8 mouse cellular contexts compared by ENCODE assay signal in genomic region chr6:13069302-13070146, GRCm38 (mm10). TPM values are rescaled to one million over a fixed set of nuclear protein-coding genes. Genes with fewer than 3 reads are reported as not detected.
DNase-seq lines count a peak whose midpoint lies in the region; ATAC-seq lines count a peak whose summit lies in the region.

TSS of gene Tmem106b (plus strand) at chr6:13069759.

- ATAC-seq in heart, embryonic 13.5 days (ENCODE audit: extremely low read depth, insufficient number of reproducible peaks, low FRiP score, low TSS enrichment), result peak; percentile 98
- peak; percentile 99 for ATAC-seq in liver, embryonic 12.5 days
- ATAC-seq in stomach, embryonic 15.5 days (ENCODE audit: insufficient read depth, low FRiP score, low read depth), result peak; percentile 99

- H3K27me3 ChIP-seq in heart, embryonic 13.5 days (replicated peaks), result no peaks in the 10 kb centered on the region
- H3K27me3 ChIP-seq in liver, embryonic 12.5 days (replicated peaks), result no peaks in the 10 kb centered on the region
- no peaks in the 10 kb centered on the region for H3K27me3 ChIP-seq in stomach, embryonic 15.5 days (replicated peaks)

- peak within 1 kb of the TSS; percentile 98 for H3K9ac ChIP-seq in heart, embryonic 13.5 days
- peak within 1 kb of the TSS; percentile 88 for H3K9ac ChIP-seq in liver, embryonic 12.5 days
- peak within 1 kb of the TSS; percentile 84 for H3K9ac ChIP-seq in stomach, embryonic 15.5 days

- H3K4me2 ChIP-seq in heart, embryonic 13.5 days, result peak within 1 kb of the TSS; percentile 73
- peak within 1 kb of the TSS; percentile 77 for H3K4me2 ChIP-seq in liver, embryonic 12.5 days
- peak within 1 kb of the TSS; percentile 58 for H3K4me2 ChIP-seq in stomach, embryonic 15.5 days

- peak within 1 kb of the TSS; percentile 81 for H3K27ac ChIP-seq in brown adipose tissue, adult 24 weeks (replicated peaks; ENCODE audit: low read depth, low read length)
- H3K27ac ChIP-seq in heart, embryonic 13.5 days (replicated peaks), result peak within 1 kb of the TSS; percentile 92
- H3K27ac ChIP-seq in liver, embryonic 12.5 days, result peak within 1 kb of the TSS; percentile 80
- peak within 1 kb of the TSS; percentile 71; the same call in 1 of the 2 replicates for H3K27ac ChIP-seq in stomach, embryonic 15.5 days

- peak; percentile 99 for DNase-seq in CD4-positive, CD25-positive, alpha-beta regulatory T cell, adult 2 months (ENCODE audit: low read depth, low spot score)
- peak; percentile 36 for DNase-seq in fat pad, adult 2 months (ENCODE audit: extremely low read depth, low read depth, low spot score)
- DNase-seq in kidney, postnatal 10 days, result peak; percentile 98
- DNase-seq in natural killer cell, adult 2 months (ENCODE audit: low spot score in 2 of 2), result peak; percentile 93 to 95

- peaks cover 29% of the 10 kb centered on the region for H3K36me3 ChIP-seq in heart, embryonic 13.5 days
- peaks cover 17% of the 10 kb centered on the region for H3K36me3 ChIP-seq in liver, embryonic 12.5 days
- peaks cover 14% of the 10 kb centered on the region; the same call in 1 of the 2 replicates for H3K36me3 ChIP-seq in stomach, embryonic 15.5 days

- no peaks in the 10 kb centered on the region for H3K9me3 ChIP-seq in heart, embryonic 13.5 days
- no peaks in the 10 kb centered on the region for H3K9me3 ChIP-seq in liver, embryonic 12.5 days (replicated peaks)
- H3K9me3 ChIP-seq in stomach, embryonic 15.5 days, result no peaks in the 10 kb centered on the region

- peaks cover 5% of the 10 kb centered on the region; the same call in 1 of the 2 replicates for H3K4me1 ChIP-seq in brown adipose tissue, adult 24 weeks (ENCODE audit: control insufficient read depth, insufficient read depth, insufficient read length, low read length)
- peaks cover 10% of the 10 kb centered on the region for H3K4me1 ChIP-seq in heart, embryonic 13.5 days
- peaks cover 9% of the 10 kb centered on the region for H3K4me1 ChIP-seq in liver, embryonic 12.5 days
- H3K4me1 ChIP-seq in stomach, embryonic 15.5 days, result peaks cover 3% of the 10 kb centered on the region; the same call in 1 of the 2 replicates

- WGBS in heart, embryonic 13.5 days, result 2% methylated on average over 58 of the region's 61 CpGs
- 4% methylated on average over 60 of the region's 61 CpGs for WGBS in liver, embryonic 12.5 days (ENCODE audit: insufficient replicate concordance)
- WGBS in stomach, embryonic 15.5 days, result 4% methylated on average over 59 of the region's 61 CpGs

- H3K4me3 ChIP-seq in brown adipose tissue, adult 24 weeks (ENCODE audit: insufficient read depth, low read depth, low read length), result peak within 1 kb of the TSS; percentile 94
- peak within 1 kb of the TSS; percentile 94 for H3K4me3 ChIP-seq in heart, embryonic 13.5 days
- peak within 1 kb of the TSS; percentile 92 for H3K4me3 ChIP-seq in liver, embryonic 12.5 days
- H3K4me3 ChIP-seq in stomach, embryonic 15.5 days (replicated peaks), result peak within 1 kb of the TSS; percentile 96

RNA-seq across cellular contexts. Expression of gene Tmem106b, which starts in this region (rescaled TPM):
- polyA plus RNA-seq in brown adipose tissue, adult 24 weeks (2012; ENCODE audit: insufficient read depth, insufficient read length, missing spikeins), result 77.6 and 122 TPM in 2 replicates
- polyA plus RNA-seq in heart, embryonic 13.5 days (2015; fragmentation: Nextera tagmentation; extraction: Ambion mirVana), result 26.0 and 28.2 TPM in 2 replicates
- 12.3 and 12.4 TPM in 2 replicates for polyA plus RNA-seq in liver, embryonic 12.5 days (2016; fragmentation: Nextera tagmentation; extraction: Ambion mirVana)
- polyA plus RNA-seq in stomach, embryonic 15.5 days (2015; fragmentation: Nextera tagmentation; extraction: Ambion mirVana), result 32.6 and 36.0 TPM in 2 replicates

Comparison
In these comparisons a context has a peak if more than half of its experiments do, and no peak if none do; other contexts are left out.
1. Peak in every context shown above with its lines: DNase-seq, ATAC-seq, H3K4me3 ChIP-seq and H3K27ac ChIP-seq.
2. DNase-seq: peak in every context shown above with its lines; median percentile 99 in CD4-positive, CD25-positive, alpha-beta regulatory T cell, adult 2 months; 98 in kidney, postnatal 10 days; 94 in natural killer cell, adult 2 months; 36 in fat pad, adult 2 months.